ENCODE assay signal across 12 mouse cellular contexts in genomic region chr3:27858441-27859115, GRCm38 (mm10). TPM values are rescaled to one million over a fixed set of nuclear protein-coding genes. Genes with fewer than 3 reads are reported as not detected.
DNase-seq lines count a peak whose midpoint lies in the region; ATAC-seq and TF ChIP-seq lines count a peak whose summit lies in the region.
"Had no signal": no experiment of that assay in that cellular context is flagged by ENCODE, and none has a peak within 500 bp of the region (broad histone marks: within the 10 kb centered on the region; RNA-seq: fewer than 3 reads in every experiment).

No protein-coding gene starts in this region.

- DNase-seq in heart, adult 8-10 months (ENCODE audit: low spot score), result no peak
- DNase-seq in lung, postnatal 0 days (ENCODE audit: low spot score), result peak; percentile 50
- DNase-seq in lung, postnatal 36 days, result no peak
- no peak for DNase-seq in adipocyte (ENCODE audit: low spot score)
- DNase-seq in cerebellum, postnatal 25 days, result no peak
- DNase-seq: gastrocnemius, postnatal 36 days had no signal

- peaks cover 50% of the 10 kb centered on the region for H3K4me1 ChIP-seq in heart, embryonic 16.5 days (ENCODE audit: control insufficient read depth, insufficient read depth, low read length)
- peaks cover 33% of the 10 kb centered on the region; the same call in 1 of the 2 replicates for H3K4me1 ChIP-seq in lung, postnatal 0 days (ENCODE audit: insufficient read depth, low read depth, low read length)
- peaks cover 39% of the 10 kb centered on the region for H3K4me1 ChIP-seq in embryonic facial prominence, embryonic 15.5 days

- peak overlapping the region; percentile 31 for H3K9ac ChIP-seq in heart, embryonic 16.5 days (ENCODE audit: low read length)
- H3K9ac ChIP-seq in lung, postnatal 0 days (replicated peaks; ENCODE audit: low read depth), result no peak overlapping the region
- no peak overlapping the region for H3K9ac ChIP-seq in embryonic facial prominence, embryonic 15.5 days
- H3K9ac ChIP-seq: midbrain, embryonic 15.5 days had no signal

- no peak overlapping the region; the same call in 1 of the 2 replicates for H3K4me3 ChIP-seq in heart, embryonic 16.5 days (ENCODE audit: low read length)
- H3K4me3 ChIP-seq in lung, postnatal 0 days (ENCODE audit: low read depth, low read length), result no peak overlapping the region
- no peak overlapping the region for H3K4me3 ChIP-seq in embryonic facial prominence, embryonic 15.5 days (replicated peaks)
- H3K4me3 ChIP-seq in myocyte, result no peak overlapping the region
- H3K4me3 ChIP-seq: midbrain, embryonic 15.5 days had no signal

- H3ac ChIP-seq in myocyte (ENCODE audit: control insufficient read depth, insufficient read length), result no peak overlapping the region

- no peaks in the 10 kb centered on the region for H3K79me2 ChIP-seq in myocyte (ENCODE audit: control insufficient read depth, insufficient read depth)

- TF ChIP-seq CTCF in lung, postnatal 0 days (IDR thresholded peaks at IDR 0.05), result no peak

- peak overlapping the region; percentile 63 for H3K4me2 ChIP-seq in heart, embryonic 16.5 days (ENCODE audit: low read depth, low read length)
- peak overlapping the region; percentile 40 for H3K4me2 ChIP-seq in lung, postnatal 0 days (replicated peaks; ENCODE audit: low read depth, low read length)
- H3K4me2 ChIP-seq in embryonic facial prominence, embryonic 15.5 days (replicated peaks), result peak overlapping the region; percentile 13; the same call in 1 of the 2 replicates
- peak overlapping the region; percentile 77 for H3K4me2 ChIP-seq in myocyte (ENCODE audit: low read depth)
- H3K4me2 ChIP-seq: midbrain, embryonic 15.5 days had no signal

- no peaks in the 10 kb centered on the region for H3K36me3 ChIP-seq in heart, embryonic 16.5 days (ENCODE audit: control insufficient read depth, insufficient read depth)
- no peaks in the 10 kb centered on the region for H3K36me3 ChIP-seq in lung, postnatal 0 days (ENCODE audit: insufficient read depth, low read length)
- H3K36me3 ChIP-seq in embryonic facial prominence, embryonic 15.5 days, result no peaks in the 10 kb centered on the region
- H3K36me3 ChIP-seq in myocyte (ENCODE audit: control insufficient read depth, insufficient read depth), result no peaks in the 10 kb centered on the region
- H3K36me3 ChIP-seq: midbrain, embryonic 15.5 days had no signal

- H3K27ac ChIP-seq in heart, embryonic 16.5 days (ENCODE audit: low read length), result peak overlapping the region; percentile 92
- H3K27ac ChIP-seq in lung, postnatal 0 days (ENCODE audit: low read length), result peak overlapping the region; percentile 62
- H3K27ac ChIP-seq in embryonic facial prominence, embryonic 15.5 days (replicated peaks), result peak overlapping the region; percentile 69
- H3K27ac ChIP-seq: midbrain, embryonic 15.5 days had no signal

- no peak for TF ChIP-seq EP300 in lung, postnatal 0 days (IDR thresholded peaks at IDR 0.05)

- 36% methylated on average over 5 of the region's 5 CpGs for whole genome bisulfite sequencing in heart, embryonic 16.5 days
- WGBS in lung, postnatal 0 days, result 20% methylated on average over 5 of the region's 5 CpGs
- 31% methylated on average over 5 of the region's 5 CpGs for WGBS in embryonic facial prominence, embryonic 15.5 days

- TF ChIP-seq POLR2A in myocyte (IDR thresholded peaks at IDR 0.05; ENCODE audit: insufficient read length, low read depth), result no peak

- ATAC-seq in heart, embryonic 16.5 days (replicated peaks; ENCODE audit: extremely low read depth, insufficient read depth, low FRiP score), result no peak
- ATAC-seq in lung, postnatal 0 days, result no peak
- ATAC-seq in embryonic facial prominence, embryonic 15.5 days (ENCODE audit: insufficient number of reproducible peaks, low FRiP score, low TSS enrichment, low read depth), result no peak
- ATAC-seq: midbrain, embryonic 15.5 days had no signal

- H3K27me3 ChIP-seq in heart, embryonic 16.5 days (ENCODE audit: control insufficient read depth, insufficient read depth, low read length), result no peaks in the 10 kb centered on the region
- no peaks in the 10 kb centered on the region for H3K27me3 ChIP-seq in lung, postnatal 0 days (replicated peaks; ENCODE audit: insufficient read depth, low read length)
- no peaks in the 10 kb centered on the region for H3K27me3 ChIP-seq in embryonic facial prominence, embryonic 15.5 days
- no peaks in the 10 kb centered on the region for H3K27me3 ChIP-seq in myocyte (ENCODE audit: control insufficient read depth, insufficient read depth, insufficient read length)
- H3K27me3 ChIP-seq: midbrain, embryonic 15.5 days had no signal

- H3K9me3 ChIP-seq in heart, embryonic 16.5 days (replicated peaks; ENCODE audit: control insufficient read depth, low read length), result no peaks in the 10 kb centered on the region
- H3K9me3 ChIP-seq in lung, postnatal 0 days (ENCODE audit: low read length), result no peaks in the 10 kb centered on the region
- no peaks in the 10 kb centered on the region for H3K9me3 ChIP-seq in embryonic facial prominence, embryonic 15.5 days (replicated peaks)
- H3K9me3 ChIP-seq: midbrain, embryonic 15.5 days had no signal

TF ChIP-seq in myocyte, 11 proteins besides CTCF, POLR2A, EP300 and RAD21:
- TF ChIP-seq TCF3 (IDR thresholded peaks at IDR 0.05; ENCODE audit: insufficient read length, low read depth) (no peak), TCF12 (IDR thresholded peaks at IDR 0.05; ENCODE audit: insufficient read depth, poor library complexity, severe bottlenecking) (no peak), E2F4 (IDR thresholded peaks at IDR 0.05; ENCODE audit: insufficient read depth) (no peak), SRF (IDR thresholded peaks at IDR 0.05; ENCODE audit: control insufficient read depth, insufficient read length, low read depth) (no peak), REST (IDR thresholded peaks at IDR 0.05; ENCODE audit: insufficient read depth, insufficient read length) (no peak), MAX (IDR thresholded peaks at IDR 0.05; ENCODE audit: low read depth) (no peak), MYOD1 (IDR thresholded peaks at IDR 0.05; ENCODE audit: control insufficient read depth in 1 of 3, insufficient read length in 2 of 3, low read depth in 2 of 3) (no peak), USF1 (IDR thresholded peaks at IDR 0.05; ENCODE audit: low read depth) (no peak), CEBPB (IDR thresholded peaks at IDR 0.05; ENCODE audit: insufficient read depth, poor library complexity, severe bottlenecking) (no peak)
TF ChIP-seq in myocyte: peak in this region for 0.

RNA-seq across cellular contexts. Expression of gene Tmem212, which starts 37.6 kb away (rescaled TPM):
- polyA plus RNA-seq in heart, embryonic 16.5 days (2015; fragmentation: Nextera tagmentation; extraction: Ambion mirVana), result 0.72 TPM in 1 of 2 replicates, not detected in the other
- total RNA-seq in heart, adult 8-10 months (2022), result not detected
- 55.4 and 59.9 TPM in 2 replicates for polyA plus RNA-seq in lung, postnatal 0 days (2015; fragmentation: Nextera tagmentation; extraction: Ambion mirVana)
- polyA plus RNA-seq in embryonic facial prominence, embryonic 15.5 days (2015; fragmentation: Nextera tagmentation; extraction: Ambion mirVana), result 7.9 and 18.9 TPM in 2 replicates
- not detected for polyA plus RNA-seq in myocyte (2012; fragmentation: generic; extraction: Trizol)
- total RNA-seq: adrenal gland, adult 2 months; ES-E14; gastrocnemius, postnatal 36 days had no signal
- polyA plus RNA-seq: adrenal gland, adult 2 months had no signal

Comparison
In these comparisons a context has a peak if more than half of its experiments do, and no peak if none do; other contexts are left out.
1. H3K4me2 ChIP-seq: peak in every context shown above with its lines; median percentile 77 in myocyte; 63 in heart, embryonic 16.5 days; 40 in lung, postnatal 0 days; 13 in embryonic facial prominence, embryonic 15.5 days.